Mouse (Mus musculus): ENCODE results near the gene Bcl2a1b.

Gene Bcl2a1b

GRCm38 (mm10) chr9:89253400-89253799 is 54.4 kb downstream of the Bcl2a1b start:
- no peak for DNase-seq

- no peak for DNase-seq
These were observed 57.7 kb downstream of the Bcl2a1b start for GRCm38 (mm10) chr9:89256556-89257335.
